Mouse (Mus musculus) midbrain, embryonic 11.5 days (tissue): Measurements from ENCODE around the gene Cd63. TPM values are rescaled to one million over a fixed set of nuclear protein-coding genes. Genes with fewer than 3 reads are reported as not detected.

Experiments used
- ATAC-seq: fragments of 200-750 bp; cut with Nextera tagmentation; 2 replicates; pipeline ENCODE4 v1.8.0; 2017; ENCODE audit warnings: moderate TSS enrichment, moderate library complexity; ENCODE audit not compliant: low FRiP score
- DNase-seq: peaks from one replicate; pipeline ENCODE4 v3.0.0; 2015; ENCODE audit warnings: low spot score; ENCODE audit errors: missing footprints
- H3K27ac ChIP-seq: fragments of 300-500 bp; sonication (generic); 2 replicates; pipeline ENCODE4 v1.5.1; 2014; ENCODE audit warnings: low read depth, low read length
- H3K27me3 ChIP-seq: fragments of 300-500 bp; sonication (generic); 2 replicates; pipeline ENCODE4 v1.6.1; 2014; ENCODE audit warnings: mild to moderate bottlenecking, low read length, moderate library complexity, mixed read lengths; ENCODE audit not compliant: control insufficient read depth, insufficient read depth
- H3K36me3 ChIP-seq: fragments of 300-500 bp; sonication (generic); 2 replicates; pipeline ENCODE4 v1.6.1; 2014; ENCODE audit warnings: mild to moderate bottlenecking, low read length, moderate library complexity, mixed read lengths; ENCODE audit not compliant: control insufficient read depth, insufficient read depth
- H3K4me1 ChIP-seq: fragments of 300-500 bp; sonication (generic); 2 replicates; pipeline ENCODE4 v1.6.1; 2014; ENCODE audit warnings: low read length; ENCODE audit not compliant: control insufficient read depth, insufficient read depth
- H3K4me2 ChIP-seq: fragments of 300-500 bp; sonication (generic); 2 replicates; pipeline ENCODE4 v1.6.1; 2014; ENCODE audit warnings: mild to moderate bottlenecking, moderate library complexity
- H3K4me3 ChIP-seq: fragments of 300-500 bp; sonication (generic); 2 replicates; pipeline ENCODE4 v1.5.1; 2014; ENCODE audit warnings: low read depth, low read length
- H3K9ac ChIP-seq: fragments of 300-500 bp; sonication (generic); 2 replicates; pipeline ENCODE4 v1.6.1; 2014; ENCODE audit warnings: low read length
- H3K9me3 ChIP-seq: fragments of 300-500 bp; sonication (generic); 2 replicates; pipeline ENCODE4 v1.6.1; 2016; ENCODE audit warnings: low read length; ENCODE audit not compliant: control insufficient read depth
- WGBS: fragments of 180-500 bp; shearing (Covaris S2); extraction: QIAGEN DNeasy Blood & Tissue Kit; methylation state at CpG from one replicate; pipeline ENCODE4 v1.1.7; 2014; 5-methylcytosine and 5-hydroxymethylcytosine counted together
- polyA plus RNA-seq: library from polyadenylated mRNA; unstranded; fragments of >200 nt; fragmentation: Nextera tagmentation; extraction: Ambion mirVana; gene quantifications from 2 replicates; pipeline ENCODE4 v1.2.1, GENCODE M21; 2014

Gene Cd63
- polyA plus RNA-seq, 1 experiment from 2014 or later: 168 TPM

DNA sequence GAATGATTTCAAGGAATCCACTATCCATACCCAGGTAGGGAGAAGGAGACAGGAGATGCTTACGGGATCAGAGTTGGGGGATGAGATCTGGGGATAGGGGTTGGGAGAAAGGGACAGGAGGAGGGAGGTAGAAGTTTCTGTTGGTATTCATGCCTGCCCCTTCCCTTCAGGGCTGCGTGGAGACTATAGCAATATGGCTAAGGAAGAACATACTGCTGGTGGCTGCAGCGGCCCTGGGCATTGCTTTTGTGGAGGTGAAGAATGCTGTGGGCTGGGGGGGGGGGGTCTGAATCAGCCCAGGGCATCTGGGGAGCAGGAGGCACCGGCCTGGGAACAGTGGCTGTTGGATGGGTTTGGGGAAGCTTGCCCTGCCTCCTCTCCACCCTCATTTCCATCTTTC, 11.5 kb downstream of the Cd63 start:
- H3K4me1 ChIP-seq: peaks cover 6% of the 10 kb centered on the region

DNA sequence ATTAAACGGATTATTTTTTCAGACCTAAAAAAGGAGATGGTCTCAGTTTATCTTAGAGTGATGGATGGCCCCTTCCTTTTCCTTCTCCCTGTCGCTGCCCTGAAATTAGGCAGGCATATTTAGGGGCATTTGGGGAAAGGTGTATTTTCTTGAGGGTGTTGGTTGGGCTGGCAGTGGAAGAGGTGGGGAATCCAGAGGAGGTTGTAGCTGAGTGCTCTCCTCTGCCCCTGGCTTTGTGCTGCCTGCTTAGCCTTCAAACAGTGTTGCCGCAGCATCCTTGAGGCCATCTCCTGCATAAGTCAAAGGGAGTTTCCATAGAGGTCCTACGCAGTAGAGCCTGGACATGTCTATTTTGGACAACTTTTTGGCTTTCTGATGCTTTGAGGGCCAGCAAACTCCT, 12.0 kb downstream of the Cd63 start:
- Histone ChIP-seq H3K4me1 (peaks cover 6% of the 10 kb centered on the region), H3K27me3 (0 out of 2 replicates have a peak, but pooled peaks cover 5% of the 10 kb centered on the region), H3K27ac (no peak overlapping the region), H3K9me3 (no peaks in the 10 kb centered on the region), H3K9ac (no peak overlapping the region), H3K4me3 (no peak overlapping the region), H3K36me3 (no peaks in the 10 kb centered on the region), H3K4me2 (no peak overlapping the region)
- DNase-seq (no peak), ATAC-seq (no peak)
- WGBS: 85% methylated on average over 4 of the region's 4 CpGs

More for the DNA sequence above, 11.5 kb downstream of the Cd63 start:
- no peak for ATAC-seq
- DNase-seq: no peak
- no peak overlapping the region for H3K9ac ChIP-seq
- no peaks in the 10 kb centered on the region for H3K9me3 ChIP-seq
- H3K27me3 ChIP-seq: 0 out of 2 replicates have a peak, but pooled peaks cover 5% of the 10 kb centered on the region
- no peak overlapping the region for H3K27ac ChIP-seq
- H3K4me3 ChIP-seq: no peak overlapping the region
- no peaks in the 10 kb centered on the region for H3K36me3 ChIP-seq
- 88% methylated on average over 4 of the region's 4 CpGs for WGBS
- no peak overlapping the region for H3K4me2 ChIP-seq

DNA sequence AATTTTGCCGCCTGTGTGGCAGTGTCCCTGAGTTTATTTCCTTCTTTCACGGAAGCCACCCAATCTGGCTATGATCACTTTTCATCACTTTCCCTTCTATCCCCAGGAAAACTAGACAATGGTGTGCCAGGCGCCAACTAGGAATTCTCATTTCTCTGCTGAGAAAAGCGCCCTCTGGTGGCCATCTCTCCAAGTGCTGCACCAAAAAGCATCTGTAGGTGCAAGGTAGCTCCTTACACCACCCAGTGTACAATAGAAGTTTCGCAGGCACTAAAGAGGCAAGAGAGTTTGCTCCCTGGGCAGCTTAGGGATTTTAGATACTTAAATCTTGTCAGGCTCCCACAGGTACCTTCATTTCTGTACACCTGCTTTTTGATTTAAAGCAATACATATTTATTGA, 12.4 kb downstream of the Cd63 start:
- peak; percentile 28 for ATAC-seq
- peaks cover 6% of the 10 kb centered on the region for H3K4me1 ChIP-seq

DNA sequence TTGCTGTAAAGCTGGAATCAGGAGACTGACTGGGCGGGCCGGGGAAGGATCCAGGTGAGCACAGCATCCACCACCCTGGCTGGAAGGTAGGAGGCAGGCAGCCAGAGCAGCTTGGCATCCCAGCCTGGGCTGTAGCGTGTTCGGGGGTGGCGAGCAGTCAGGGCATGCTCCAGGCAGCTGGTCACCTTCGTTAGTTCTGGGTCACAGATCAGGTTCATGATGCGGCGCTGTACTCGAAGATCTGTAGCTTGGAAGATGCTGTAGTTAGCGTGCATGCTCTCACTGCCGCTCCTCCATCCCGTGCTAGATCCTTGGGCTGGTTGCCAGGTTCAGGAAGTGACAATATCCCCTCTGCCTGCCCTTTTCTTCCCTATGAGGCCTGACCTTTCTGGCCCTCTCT, 12.9 kb downstream of the Cd63 start:
- no peak overlapping the region for H3K4me3 ChIP-seq
- ATAC-seq (no peak), DNase-seq (no peak)
- WGBS: 82% methylated on average over 12 of the region's 12 CpGs
- H3K27me3 ChIP-seq: 0 out of 2 replicates have a peak, but pooled peaks cover 2% of the 10 kb centered on the region
- H3K27ac ChIP-seq: no peak overlapping the region
- no peaks in the 10 kb centered on the region for H3K9me3 ChIP-seq
- H3K4me1 ChIP-seq: peaks cover 6% of the 10 kb centered on the region
- no peaks in the 10 kb centered on the region for H3K36me3 ChIP-seq
- no peak overlapping the region for H3K9ac ChIP-seq
- H3K4me2 ChIP-seq: no peak overlapping the region

More for the DNA sequence above, 12.4 kb downstream of the Cd63 start:
- DNase-seq: peak; percentile 100
- no peak overlapping the region for H3K4me2 ChIP-seq
- no peak overlapping the region for H3K9ac ChIP-seq
- 9% methylated on average over 5 of the region's 5 CpGs for whole genome bisulfite sequencing
- H3K4me3 ChIP-seq: no peak overlapping the region
- no peaks in the 10 kb centered on the region for H3K9me3 ChIP-seq
- H3K27me3 ChIP-seq: 0 out of 2 replicates have a peak, but pooled peaks cover 2% of the 10 kb centered on the region
- H3K36me3 ChIP-seq: no peaks in the 10 kb centered on the region
- H3K27ac ChIP-seq: no peak overlapping the region

DNA sequence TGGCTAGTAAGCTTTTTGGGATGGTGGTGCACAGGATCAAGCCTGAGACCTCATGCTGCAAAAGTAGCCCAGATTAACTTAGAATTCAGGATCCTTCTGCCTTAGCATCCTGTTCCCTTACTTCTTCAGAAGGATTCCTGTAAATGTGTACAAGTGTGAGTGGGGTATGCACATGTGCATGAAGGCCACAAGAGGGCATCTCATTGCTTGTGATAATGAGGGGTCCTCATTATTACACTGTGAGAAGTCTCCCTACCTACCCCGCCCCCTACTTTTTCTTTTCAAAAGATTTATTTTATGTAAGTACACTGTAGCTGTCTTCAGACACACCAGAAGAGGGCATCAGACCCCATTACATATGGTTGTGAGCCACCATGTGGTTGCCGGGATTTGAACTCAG, 14.8 kb downstream of the Cd63 start:
- Histone ChIP-seq H3K36me3 (no peaks in the 10 kb centered on the region), H3K27me3 (no peaks in the 10 kb centered on the region), H3K4me1 (peaks cover 5% of the 10 kb centered on the region), H3K4me3 (no peak overlapping the region), H3K9me3 (no peaks in the 10 kb centered on the region), H3K27ac (no peak overlapping the region), H3K4me2 (no peak overlapping the region), H3K9ac (no peak overlapping the region)
- DNase-seq: no peak
- WGBS: 98% methylated on average over 2 of the region's 2 CpGs
- ATAC-seq: no peak

DNA sequence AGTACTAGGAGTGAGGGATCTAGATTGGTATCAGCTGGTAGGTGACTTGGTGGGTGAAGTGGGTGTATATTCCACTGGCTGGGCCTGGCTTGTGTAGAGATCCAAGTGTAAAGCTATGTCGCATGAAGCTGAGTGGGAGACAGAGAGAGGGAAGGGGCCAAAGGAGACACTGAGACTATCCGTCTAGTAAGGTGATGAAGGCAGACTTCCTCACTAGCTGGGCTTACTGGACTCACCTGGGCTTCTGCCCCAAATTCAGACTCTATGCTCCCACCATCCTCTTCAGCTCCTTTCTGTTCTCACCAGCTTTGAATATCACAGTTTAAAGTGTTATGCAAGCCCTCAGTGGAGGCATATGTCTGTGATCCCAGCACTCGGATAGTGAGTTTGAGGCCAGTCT, 15.9 kb downstream of the Cd63 start:
- DNase-seq (no peak), ATAC-seq (no peak)
- no peak overlapping the region for H3K27ac ChIP-seq
- no peaks in the 10 kb centered on the region for H3K9me3 ChIP-seq
- H3K27me3 ChIP-seq: no peaks in the 10 kb centered on the region
- no peaks in the 10 kb centered on the region for H3K36me3 ChIP-seq
- no peak overlapping the region for H3K4me3 ChIP-seq
- no peak overlapping the region for H3K4me2 ChIP-seq
- H3K4me1 ChIP-seq: peaks cover 5% of the 10 kb centered on the region
- H3K9ac ChIP-seq: no peak overlapping the region
- WGBS: 89% methylated on average over 3 of the region's 3 CpGs

DNA sequence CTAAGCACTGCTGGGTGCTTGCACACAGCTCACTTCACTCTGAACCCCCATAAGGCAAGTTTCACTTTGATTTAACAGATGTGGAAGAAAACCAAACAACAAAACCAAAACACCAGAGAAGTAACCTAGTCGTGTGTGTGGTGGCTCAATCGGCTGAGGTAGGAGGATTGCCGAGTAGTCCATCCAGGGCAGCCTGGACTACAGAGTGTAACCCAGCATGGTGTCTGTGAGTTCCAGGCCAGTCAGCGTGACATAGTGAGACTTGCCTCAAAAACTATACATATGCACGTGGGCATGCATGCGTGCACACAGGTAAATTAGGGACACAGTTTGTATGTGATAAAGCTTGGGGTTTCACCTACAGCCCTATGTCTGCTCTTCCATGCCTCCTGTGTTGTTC, 16.6 kb downstream of the Cd63 start:
- H3K4me2 ChIP-seq: no peak overlapping the region
- no peak overlapping the region for H3K27ac ChIP-seq
- no peaks in the 10 kb centered on the region for H3K9me3 ChIP-seq
- no peak overlapping the region for H3K4me3 ChIP-seq
- H3K36me3 ChIP-seq: no peaks in the 10 kb centered on the region
- DNase-seq (no peak), ATAC-seq (no peak)
- no peaks in the 10 kb centered on the region for H3K27me3 ChIP-seq
- peaks cover 8% of the 10 kb centered on the region for H3K4me1 ChIP-seq
- H3K9ac ChIP-seq: no peak overlapping the region
- WGBS: 91% methylated on average over 6 of the region's 6 CpGs

DNA sequence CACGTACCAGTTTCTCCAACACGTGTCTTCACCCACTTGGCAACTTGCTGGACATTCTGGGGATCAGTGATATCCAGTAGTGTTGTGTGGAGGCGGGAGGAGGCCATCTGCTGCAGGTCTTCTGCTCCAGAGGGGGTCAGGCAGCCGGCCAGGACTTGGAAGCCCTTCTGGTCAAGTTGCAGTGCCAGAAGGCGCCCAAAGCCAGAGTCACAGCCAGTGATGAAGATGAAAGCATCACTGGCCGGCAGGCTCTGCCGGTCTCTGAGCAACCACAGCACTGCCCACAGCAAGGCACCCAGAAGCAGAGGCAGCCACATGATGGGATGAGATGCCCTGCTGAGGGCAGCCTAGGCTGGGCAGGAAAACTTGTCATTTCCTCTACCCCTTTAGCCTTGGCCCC, 17.5 kb downstream of the Cd63 start:
- Histone ChIP-seq H3K4me2 (no peak overlapping the region), H3K36me3 (no peaks in the 10 kb centered on the region), H3K9ac (no peak overlapping the region), H3K9me3 (no peaks in the 10 kb centered on the region), H3K27ac (no peak overlapping the region), H3K4me3 (no peak overlapping the region), H3K27me3 (no peaks in the 10 kb centered on the region), H3K4me1 (peaks cover 13% of the 10 kb centered on the region)
- ATAC-seq: no peak
- DNase-seq: no peak
- WGBS: 76% methylated on average over 7 of the region's 7 CpGs

DNA sequence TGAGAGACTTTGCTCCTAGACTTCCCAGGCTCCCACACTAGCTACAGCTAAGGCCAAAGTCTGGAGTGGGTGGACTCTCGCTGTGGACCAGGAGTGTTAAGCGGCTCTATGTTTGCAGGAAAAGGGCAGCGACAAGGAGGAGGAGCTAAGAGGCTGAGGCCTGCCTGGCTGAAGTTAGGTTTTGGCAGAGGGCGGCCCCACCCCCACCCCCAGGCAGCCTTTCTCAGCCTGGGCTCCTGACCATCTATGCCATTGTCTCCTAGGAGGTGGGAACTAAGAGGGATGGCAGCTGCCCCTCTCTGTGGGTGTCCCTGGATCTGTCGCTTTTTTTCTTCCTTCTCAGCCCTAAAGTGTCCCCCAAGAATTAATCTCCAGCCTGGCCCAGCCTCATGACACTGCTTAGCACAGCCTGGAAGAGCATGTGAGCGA, 18.4 kb downstream of the Cd63 start:
- DNase-seq: no peak
- ATAC-seq: no peak
- Histone ChIP-seq H3K9me3 (no peaks in the 10 kb centered on the region), H3K4me3 (no peak overlapping the region), H3K4me2 (no peak overlapping the region), H3K9ac (peak overlapping the region; percentile 21; the same call in 1 of the 2 replicates), H3K36me3 (no peaks in the 10 kb centered on the region), H3K4me1 (peaks cover 16% of the 10 kb centered on the region), H3K27ac (0 out of 2 replicates have a peak overlapping the region, but pooled peaks have one; percentile 2), H3K27me3 (no peaks in the 10 kb centered on the region)
- WGBS: 10% methylated on average over 6 of the region's 6 CpGs
